Mouse (Mus musculus) stomach, postnatal 0 days (tissue): Measurements from ENCODE around the gene Mrpl19. TPM values are rescaled to one million over a fixed set of nuclear protein-coding genes. Genes with fewer than 3 reads are reported as not detected.

Experiments
- ATAC-seq: fragments of 200-750 bp; cut with Nextera tagmentation; 2 replicates; pipeline ENCODE4 v1.8.0; 2017; ENCODE audit not compliant: low FRiP score, low TSS enrichment
- DNase-seq: peaks from one replicate; pipeline ENCODE4 v3.0.0-alpha.2; 2016; ENCODE audit warnings: low spot score
- H3K27ac ChIP-seq: fragments of 300-500 bp; sonication (generic); replicated peaks from 2 replicates; pipeline ENCODE4 v1.5.1; 2014; ENCODE audit warnings: mild to moderate bottlenecking, control low read depth
- H3K27me3 ChIP-seq: fragments of 300-500 bp; sonication (generic); 2 replicates; pipeline ENCODE4 v1.6.1; 2014; ENCODE audit warnings: low read length; ENCODE audit not compliant: control insufficient read depth, insufficient read depth
- H3K36me3 ChIP-seq: fragments of 300-500 bp; sonication (generic); 2 replicates; pipeline ENCODE4 v1.6.1; 2014; ENCODE audit warnings: low read length, mixed read lengths; ENCODE audit not compliant: control insufficient read depth, insufficient read depth
- H3K4me1 ChIP-seq: fragments of 300-500 bp; sonication (generic); replicated peaks from 2 replicates; pipeline ENCODE4 v1.6.1; 2014; ENCODE audit warnings: antibody characterized with exemption; ENCODE audit not compliant: control insufficient read depth, insufficient read depth
- H3K4me2 ChIP-seq: fragments of 300-500 bp; sonication (generic); replicated peaks from 2 replicates; pipeline ENCODE4 v1.6.1; 2014; ENCODE audit warnings: low read depth, mild to moderate bottlenecking, control low read depth, moderate library complexity
- H3K4me3 ChIP-seq: fragments of 300-500 bp; sonication (generic); 2 replicates; pipeline ENCODE4 v1.5.1; 2014; ENCODE audit warnings: low read depth, low read length, control low read depth
- H3K9ac ChIP-seq: fragments of 300-500 bp; sonication (generic); 2 replicates; pipeline ENCODE4 v1.6.1; 2014; ENCODE audit warnings: mild to moderate bottlenecking, low read length, control low read depth, mixed read lengths
- H3K9me3 ChIP-seq: fragments of 300-500 bp; sonication (generic); 2 replicates; pipeline ENCODE4 v1.6.1; 2016; ENCODE audit warnings: low read length; ENCODE audit not compliant: control insufficient read depth
- CTCF ChIP-seq: IDR thresholded peaks from 2 replicates; pipeline ENCODE4 v1.5.1; 2016; ENCODE audit warnings: antibody characterized with exemption, low read depth, mild to moderate bottlenecking, moderate library complexity
- EP300 ChIP-seq: optimal IDR thresholded peaks from 2 replicates; pipeline ENCODE3; 2016; ENCODE audit warnings: antibody characterized with exemption
- WGBS: fragments of 180-500 bp; shearing (Covaris S2); extraction: QIAGEN DNeasy Blood & Tissue Kit; methylation state at CpG from one replicate; pipeline ENCODE4 v1.1.7; 2014; 5-methylcytosine and 5-hydroxymethylcytosine counted together
- polyA plus RNA-seq: library from polyadenylated mRNA; unstranded; fragments of >200 nt; fragmentation: Nextera tagmentation; extraction: Ambion mirVana; gene quantifications from 2 replicates; pipeline ENCODE4 v1.2.1, GENCODE M21; 2015

Gene Mrpl19
- polyA plus RNA-seq, 1 experiment from 2014 or later = 28.6 TPM

- Histone ChIP-seq H3K27me3 (no peaks in the 10 kb centered on the region), H3K9ac (no peak overlapping the region), H3K36me3 (peaks cover 17% of the 10 kb centered on the region), H3K4me1 (no peaks in the 10 kb centered on the region), H3K4me2 (no peak overlapping the region), H3K4me3 (no peak overlapping the region), H3K27ac (no peak overlapping the region), H3K9me3 (no peaks in the 10 kb centered on the region)
- no peak for ATAC-seq
- WGBS = 95% methylated on average over 6 of the region's 6 CpGs
- no peak for DNase-seq
- TF ChIP-seq CTCF (no peak), EP300 (no peak)
Observed at GRCm38 (mm10) chr6:81946906-81947305, 18.9 kb downstream of the Mrpl19 start.

- peaks cover 25% of the 10 kb centered on the region for H3K36me3 ChIP-seq
- TF ChIP-seq CTCF (no peak), EP300 (no peak)
- no peak overlapping the region for H3K9ac ChIP-seq
- no peak for ATAC-seq
- no peak overlapping the region for H3K4me3 ChIP-seq
- no peaks in the 10 kb centered on the region for H3K9me3 ChIP-seq
- no peaks in the 10 kb centered on the region for H3K27me3 ChIP-seq
- DNase-seq = no peak
- H3K4me2 ChIP-seq = no peak overlapping the region
- WGBS = 83% methylated on average over 3 of the region's 3 CpGs
- no peak overlapping the region for H3K27ac ChIP-seq
- no peaks in the 10 kb centered on the region for H3K4me1 ChIP-seq
Observed at GRCm38 (mm10) chr6:81944432-81944831, 21.3 kb downstream of the Mrpl19 start.

- Histone ChIP-seq H3K36me3 (peaks cover 23% of the 10 kb centered on the region), H3K27ac (no peak overlapping the region), H3K4me2 (no peak overlapping the region), H3K9me3 (no peaks in the 10 kb centered on the region), H3K4me3 (no peak overlapping the region), H3K27me3 (no peaks in the 10 kb centered on the region), H3K4me1 (no peaks in the 10 kb centered on the region), H3K9ac (no peak overlapping the region)
- DNase-seq (no peak), ATAC-seq (no peak)
- WGBS = 89% methylated on average over 2 of the region's 2 CpGs
- TF ChIP-seq CTCF (no peak), EP300 (no peak)
Observed at GRCm38 (mm10) chr6:81943281-81943680, 22.5 kb downstream of the Mrpl19 start.

GRCm38 (mm10) chr6:81941718-81942117, 24.0 kb downstream of the Mrpl19 start:
- Histone ChIP-seq H3K9me3 (no peaks in the 10 kb centered on the region), H3K9ac (no peak overlapping the region), H3K27ac (no peak overlapping the region), H3K27me3 (no peaks in the 10 kb centered on the region), H3K4me1 (no peaks in the 10 kb centered on the region), H3K4me3 (no peak overlapping the region), H3K4me2 (no peak overlapping the region), H3K36me3 (peaks cover 22% of the 10 kb centered on the region)
- WGBS = 86% methylated on average over 5 of the region's 5 CpGs
- DNase-seq (no peak), ATAC-seq (no peak)
- no peak for TF ChIP-seq CTCF
- no peak for TF ChIP-seq EP300

GRCm38 (mm10) chr6:81933281-81933680, 32.5 kb downstream of the Mrpl19 start:
- H3K9me3 ChIP-seq = no peaks in the 10 kb centered on the region
- no peaks in the 10 kb centered on the region for H3K27me3 ChIP-seq
- no peaks in the 10 kb centered on the region for H3K4me1 ChIP-seq
- no peak overlapping the region for H3K4me3 ChIP-seq
- H3K4me2 ChIP-seq = no peak overlapping the region
- no peak overlapping the region for H3K27ac ChIP-seq
- peaks cover 20% of the 10 kb centered on the region for H3K36me3 ChIP-seq
- no peak for ATAC-seq
- H3K9ac ChIP-seq = no peak overlapping the region
- no peak for DNase-seq
- TF ChIP-seq EP300 = no peak
- TF ChIP-seq CTCF = peak; percentile 40; the same call in 1 of the 2 replicates
- WGBS = 92% methylated on average over 3 of the region's 3 CpGs

GRCm38 (mm10) chr6:81929402-81929801, 36.4 kb downstream of the Mrpl19 start:
- Histone ChIP-seq H3K4me2 (no peak overlapping the region), H3K9ac (no peak overlapping the region), H3K9me3 (no peaks in the 10 kb centered on the region), H3K27ac (no peak overlapping the region), H3K4me1 (no peaks in the 10 kb centered on the region), H3K4me3 (no peak overlapping the region), H3K27me3 (no peaks in the 10 kb centered on the region), H3K36me3 (peaks cover 15% of the 10 kb centered on the region)
- ATAC-seq = no peak
- no peak for DNase-seq
- no peak for TF ChIP-seq CTCF
- TF ChIP-seq EP300 = no peak
- WGBS = 90% methylated on average over 4 of the region's 4 CpGs
